Mouse (Mus musculus) Patski (cell line): ENCODE measurements around the gene Klf11. TPM values are rescaled to one million over a fixed set of nuclear protein-coding genes. Genes with fewer than 3 reads are reported as not detected.

Experiments
- ATAC-seq: fragments of 100-300 bp; one replicate; pipeline ENCODE4 v1.8.0; 2021
- CTCF ChIA-PET: fragments of 350-600 bp; sonication (Branson Sonifier 250); formaldehyde crosslinking; loops from one replicate; lab custom pipeline; 2022; ENCODE audit warnings: inconsistent platforms; lab: Charles Lee
- POLR2A ChIA-PET: fragments of 350-600 bp; sonication (Branson Sonifier 250); formaldehyde crosslinking; loops from one replicate; lab custom pipeline; 2022; ENCODE audit warnings: antibody characterized with exemption, inconsistent platforms; lab: Charles Lee
- DNase-seq: peaks from one replicate; pipeline ENCODE4 v3.0.0-alpha.2; 2011; ENCODE audit warnings: low read depth, low spot score
- H3K27me3 ChIP-seq: fragments of 371-371 bp; one replicate; pipeline ENCODE4 v1.5.1; 2021
- CTCF ChIP-seq: fragments of 100-300 bp; IDR thresholded peaks from one replicate; pipeline ENCODE4 v1.5.1; 2021
- in situ Hi-C: fragments of 300-500 bp; cut with MboI; formaldehyde crosslinking; loops from 3 replicates; pipeline ENCODE4 v1.11.1; 2018; ENCODE audit warnings: low pct_unique_long_range_greater_than_20kb, mixed read lengths
- polyA plus RNA-seq: library from polyadenylated mRNA; unstranded; gene quantifications from one replicate; pipeline ENCODE4 v1.2.3, GENCODE M21; 2021

Klf11 gene
- polyA plus RNA-seq, 1 experiment from 2014 or later, result 10.1 TPM

- CTCF ChIA-PET, result interaction anchor here (0.6 to 6.0 kb wide), 15 partner anchors 12 to 266 kb away, joined by 3 to 69 read pairs (median 3); no protein-coding TSS in a partner anchor
- in situ Hi-C loops, result loop anchor here (5.0 kb wide), 1 partner anchor 37 kb away; no protein-coding TSS in a partner anchor
- DNase-seq, result no peak
- H3K27me3 ChIP-seq, result no peaks in the 10 kb centered on the region
- no peak for TF ChIP-seq CTCF
- POLR2A ChIA-PET, result interaction anchor here (0.8 to 1.3 kb wide), 3 partner anchors 236 to 245 kb away, joined by 3 read pairs; no protein-coding TSS in a partner anchor
- ATAC-seq, result no peak
Observed at GRCm38 (mm10) chr12:24709409-24709808, 58.3 kb downstream of the Klf11 start.

GRCm38 (mm10) chr12:24709831-24710508 lies 58.9 kb downstream of the Klf11 start:
- TF ChIP-seq CTCF, result no peak
- CTCF ChIA-PET, result interaction anchor here (1.0 to 6.0 kb wide), 16 partner anchors 12 to 266 kb away, joined by 3 to 69 read pairs (median 3); no protein-coding TSS in a partner anchor
- DNase-seq (no peak), ATAC-seq (peak; percentile 48)
- POLR2A ChIA-PET, result interaction anchor here (0.8 to 1.3 kb wide), 3 partner anchors 236 to 244 kb away, joined by 3 read pairs; no protein-coding TSS in a partner anchor
- no peaks in the 10 kb centered on the region for H3K27me3 ChIP-seq
- in situ Hi-C loops, result loop anchor here (5.0 to 10.0 kb wide), 2 partner anchors 38 to 125 kb away; partner anchors contain the start of gene Mboat2

- TF ChIP-seq CTCF, result no peak
- no peaks in the 10 kb centered on the region for H3K27me3 ChIP-seq
- no peak for DNase-seq
- in situ Hi-C loops, result loop anchor here (10.0 kb wide), 1 partner anchor 124 kb away; the partner anchor contains the start of gene Mboat2
- ChIA-PET POLR2A (no interaction called here), CTCF (interaction anchor here (1.0 to 6.0 kb wide), 10 partner anchors 13 to 245 kb away, joined by 3 to 69 read pairs (median 3); no protein-coding TSS in a partner anchor)
- ATAC-seq, result no peak
Observed at GRCm38 (mm10) chr12:24710672-24711071, 59.6 kb downstream of the Klf11 start.

Other genes starting within 250 kb of the Klf11 start
- 23.0 TPM for gene Taf1b, start 152.9 kb upstream of the Klf11 start, polyA plus RNA-seq
- 0.98 TPM for gene Grhl1, start 79.0 kb upstream of the Klf11 start, polyA plus RNA-seq
- gene Cys1, start 30.5 kb downstream of the Klf11 start, polyA plus RNA-seq, result 116 TPM
- gene Rrm2, start 57.0 kb downstream of the Klf11 start, polyA plus RNA-seq, result 129 TPM
- gene Mboat2, start 179.6 kb downstream of the Klf11 start, polyA plus RNA-seq, result 24.4 TPM